Mouse (Mus musculus): ENCODE measurements around the gene Foxb2. TPM values are rescaled to one million over a fixed set of nuclear protein-coding genes. Genes with fewer than 3 reads are reported as not detected.

Foxb2 gene
- polyA plus RNA-seq (2012) = not detected in 2 replicates

GRCm38 (mm10) chr19:16873221-16873861, at the start of gene Foxb2:
Gene Foxb2, minus strand, starts transcription at chr19:16873805.
- no peak for TF ChIP-seq GATA1 (IDR thresholded peaks at IDR 0.05; ENCODE audit: low read length)

DNA sequence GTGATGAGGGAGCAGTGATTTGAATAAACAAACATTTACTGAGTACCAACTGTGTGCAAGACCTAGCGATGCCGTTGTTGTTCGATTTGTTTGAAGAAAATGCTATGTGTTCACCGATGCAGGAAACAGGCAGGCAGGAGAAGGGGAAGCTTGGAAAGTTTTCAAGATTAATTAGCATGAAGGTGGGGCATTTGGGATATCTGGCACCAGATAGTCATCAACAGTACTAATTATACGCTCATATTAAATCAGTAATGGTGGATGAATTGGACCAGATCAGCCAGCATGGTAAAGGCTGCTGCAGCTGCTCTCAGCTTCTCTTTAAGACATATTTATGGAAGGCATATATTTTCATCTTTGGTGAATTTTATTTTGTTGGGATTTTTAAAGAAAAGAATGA, 37.9 kb upstream of the Foxb2 start:
- TF ChIP-seq GATA1 (IDR thresholded peaks at IDR 0.05; ENCODE audit: low read length) = no peak

- TF ChIP-seq GATA1 (IDR thresholded peaks at IDR 0.05; ENCODE audit: low read length) = no peak
Measured at GRCm38 (mm10) chr19:16903106-16903505, 29.5 kb upstream of the Foxb2 start.

GRCm38 (mm10) chr19:16899716-16900115, 26.1 kb upstream of the Foxb2 start:
- TF ChIP-seq GATA1 (IDR thresholded peaks at IDR 0.05; ENCODE audit: low read length) = no peak

- no peak for TF ChIP-seq GATA1 (IDR thresholded peaks at IDR 0.05; ENCODE audit: low read length)
Measured at GRCm38 (mm10) chr19:16898576-16898975, 25.0 kb upstream of the Foxb2 start.

DNA sequence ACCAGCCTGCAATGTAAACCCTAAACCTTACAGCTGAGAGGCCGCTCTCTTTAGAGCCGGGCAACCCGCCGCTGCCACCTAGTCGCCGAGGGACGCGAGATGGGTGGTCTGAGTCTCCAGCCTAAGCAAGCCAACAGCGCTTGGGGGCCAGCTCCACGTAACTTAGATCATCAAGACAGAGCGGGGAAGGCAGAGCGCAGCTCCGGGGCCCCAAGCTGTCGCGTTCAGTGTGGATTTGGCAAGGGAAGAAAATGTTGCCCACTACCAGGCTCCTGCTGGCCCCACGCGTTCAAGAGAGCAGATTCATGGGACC, 2.8 kb upstream of the Foxb2 start:
- no peak for TF ChIP-seq GATA1 (IDR thresholded peaks at IDR 0.05; ENCODE audit: low read length)

- TF ChIP-seq GATA1 (IDR thresholded peaks at IDR 0.05; ENCODE audit: low read length) = no peak
Measured at GRCm38 (mm10) chr19:16875631-16876457, 2.2 kb upstream of the Foxb2 start.

- TF ChIP-seq GATA1 (IDR thresholded peaks at IDR 0.05; ENCODE audit: low read length) = no peak
Measured at GRCm38 (mm10) chr19:16874991-16875540, 1.5 kb upstream of the Foxb2 start.

DNA sequence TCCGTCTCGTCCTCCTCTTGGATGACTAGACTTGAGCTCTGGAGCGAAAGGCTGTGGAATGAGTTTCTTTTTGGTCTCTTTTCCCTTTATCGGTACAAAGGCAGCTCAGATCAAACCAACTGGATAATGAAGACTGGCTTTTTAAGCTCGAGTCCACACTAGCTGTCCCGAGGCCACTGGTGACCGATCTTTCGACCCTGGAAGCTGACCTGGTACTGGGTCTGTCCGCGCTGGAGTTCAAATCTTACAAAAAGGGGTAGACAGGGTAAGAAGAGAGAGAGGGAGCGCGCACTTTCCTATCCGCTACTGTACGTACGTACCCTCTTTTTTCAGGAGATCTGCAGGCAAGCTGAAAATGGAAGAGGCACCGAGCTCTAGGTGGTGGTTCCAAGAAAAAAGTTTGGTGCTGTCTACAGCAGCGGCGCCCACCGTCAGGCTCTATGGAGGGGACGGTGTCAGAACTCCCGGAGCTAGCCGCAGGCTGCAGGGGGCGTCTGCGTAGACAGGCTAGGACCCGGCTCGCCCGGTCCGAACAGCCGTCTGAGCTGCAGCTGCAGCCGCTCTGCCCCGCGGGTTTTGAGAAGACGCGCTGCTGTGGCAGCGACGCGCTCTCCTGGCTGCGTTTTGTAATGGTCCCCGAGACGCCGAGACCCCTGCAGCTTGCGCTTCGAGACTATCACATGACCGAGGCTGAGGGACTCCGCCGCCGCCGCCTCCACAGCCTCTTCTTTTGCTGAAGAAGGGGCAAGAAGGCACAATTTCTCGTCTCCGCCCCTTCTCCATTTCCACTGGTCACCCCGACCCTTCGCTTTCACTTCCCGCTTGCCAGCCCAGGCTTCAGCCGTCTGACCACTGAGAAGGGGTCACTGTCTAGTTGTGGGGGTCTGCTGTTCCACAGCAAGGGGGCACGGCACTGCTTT, 597 bp upstream of the Foxb2 start:
- TF ChIP-seq GATA1 (IDR thresholded peaks at IDR 0.05; ENCODE audit: low read length) = no peak

DNA sequence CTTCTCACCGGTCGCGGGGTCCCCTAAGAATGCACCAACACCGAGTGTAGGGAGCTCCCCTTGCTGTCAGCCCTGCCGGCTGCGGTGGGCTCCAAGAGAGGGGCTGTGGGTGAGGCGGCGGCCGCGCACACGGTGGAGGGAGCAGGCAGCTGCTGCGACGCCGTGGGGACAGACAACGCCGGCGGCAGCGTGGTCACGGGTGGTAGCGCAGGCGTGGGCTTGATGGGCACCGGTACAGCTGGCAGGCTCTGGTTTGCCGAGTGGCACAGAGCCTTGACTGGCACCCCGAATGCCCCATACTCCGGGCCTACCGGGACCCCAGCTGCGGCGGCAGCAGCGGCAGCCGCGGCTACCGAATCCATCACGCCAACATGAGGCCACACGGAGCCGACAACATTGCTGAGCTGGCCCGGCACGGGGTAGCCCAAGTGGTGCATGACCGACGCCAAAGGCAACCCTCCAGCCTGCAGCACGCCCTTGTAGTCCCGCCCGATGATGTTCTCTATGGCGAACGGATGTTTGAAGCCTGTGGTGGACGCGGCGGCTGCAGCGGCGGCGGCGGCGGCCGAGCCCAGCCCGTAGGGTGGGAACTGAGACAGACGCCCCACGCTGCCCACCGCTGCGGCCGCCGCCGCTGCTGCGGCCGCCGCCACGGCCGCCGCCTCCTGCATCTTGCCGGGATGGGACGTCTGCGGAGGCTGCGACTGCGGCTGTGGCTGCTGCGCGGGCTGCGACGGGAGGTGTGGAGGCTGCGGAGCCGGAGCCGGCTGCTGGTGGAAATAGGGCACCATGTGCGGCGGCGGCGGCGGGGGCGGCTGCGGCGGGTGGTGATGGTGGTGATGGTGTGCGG, 1.0 kb downstream of the Foxb2 start:
- no peak for TF ChIP-seq GATA1 (IDR thresholded peaks at IDR 0.05; ENCODE audit: low read length)

DNA sequence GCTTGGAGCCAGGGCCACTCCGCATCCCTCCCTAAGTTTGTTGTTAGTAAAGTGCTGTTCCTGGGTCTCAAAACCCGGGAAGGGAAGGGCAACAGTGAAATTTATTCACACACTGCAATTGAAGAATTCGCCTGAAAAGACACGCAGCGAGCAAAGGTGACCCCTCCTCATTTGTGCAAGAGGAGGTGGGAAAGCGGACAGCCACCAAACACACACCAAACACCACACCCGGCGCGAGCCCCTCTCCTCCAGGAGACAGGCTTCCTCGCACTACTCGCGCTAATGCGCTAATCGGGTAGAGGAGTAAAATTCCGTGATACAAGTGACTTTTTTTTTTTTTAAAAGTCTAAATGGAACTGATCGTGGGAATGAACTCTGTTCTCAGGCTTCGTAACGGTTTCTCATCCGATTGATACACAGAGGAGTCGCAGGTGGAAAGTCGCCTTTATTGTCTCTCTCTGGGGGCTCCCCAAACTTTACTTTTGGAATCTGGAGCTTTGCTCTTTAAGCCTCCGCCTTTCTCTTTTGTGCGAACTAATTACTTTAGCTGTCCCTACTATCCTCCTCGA, 2.3 kb downstream of the Foxb2 start:
- TF ChIP-seq GATA1 (IDR thresholded peaks at IDR 0.05; ENCODE audit: low read length) = no peak

- no peak for TF ChIP-seq GATA1 (IDR thresholded peaks at IDR 0.05; ENCODE audit: low read length)
Measured at GRCm38 (mm10) chr19:16870501-16871191, 3.0 kb downstream of the Foxb2 start.

DNA sequence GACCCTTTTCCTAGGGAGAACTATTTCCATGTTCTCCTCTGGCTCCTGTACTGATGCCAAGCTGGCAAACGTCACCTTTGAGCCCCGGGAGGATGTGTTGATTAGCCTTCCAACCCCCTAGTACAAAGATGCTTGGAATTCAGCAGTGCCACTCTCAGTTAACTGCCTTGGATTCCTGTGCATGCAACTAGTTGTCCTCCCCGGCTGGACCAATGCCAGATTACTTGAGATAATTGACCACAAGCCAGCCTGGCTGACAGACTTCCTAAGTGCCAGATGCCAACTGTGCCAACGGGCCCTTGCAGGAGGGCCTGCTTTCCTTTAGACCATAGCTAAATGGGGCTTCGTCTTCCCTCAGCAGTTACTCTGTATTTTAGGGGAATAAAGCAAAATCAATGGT, 5.1 kb downstream of the Foxb2 start:
- TF ChIP-seq GATA1 (IDR thresholded peaks at IDR 0.05; ENCODE audit: low read length) = no peak

- TF ChIP-seq GATA1 (IDR thresholded peaks at IDR 0.05; ENCODE audit: low read length) = no peak
Measured at GRCm38 (mm10) chr19:16858646-16859045, 15.0 kb downstream of the Foxb2 start.

Data from G1E-ER4 (cell line).